Mouse (Mus musculus): ENCODE results near the gene Gdf15.

Gene Gdf15

DNA sequence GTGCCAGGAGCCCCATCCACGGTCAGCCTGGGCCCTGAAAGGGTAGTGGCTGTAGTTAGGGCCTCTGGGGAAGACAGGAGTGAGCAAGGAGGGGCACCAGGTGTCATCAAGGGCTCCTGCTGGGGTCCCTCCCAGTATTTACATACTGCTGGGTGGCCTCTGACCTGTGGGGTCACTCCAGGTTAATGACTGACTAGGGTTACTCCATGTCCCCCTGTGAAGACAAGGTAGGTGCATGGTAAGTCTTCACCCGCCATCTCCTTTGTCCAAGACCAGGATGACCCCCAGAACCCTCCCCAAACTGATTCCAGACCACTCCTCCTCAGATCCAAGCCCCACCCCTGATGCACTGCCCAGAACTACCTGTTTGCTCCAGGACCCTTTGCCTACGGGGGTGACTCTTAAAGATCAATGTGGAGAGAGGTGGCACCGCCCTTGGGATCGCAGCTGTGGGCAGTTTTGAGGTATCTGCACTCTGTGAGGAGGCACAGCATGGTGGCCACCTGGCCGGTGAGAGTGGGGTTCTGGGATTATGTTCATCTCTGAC lies at the start of gene Gdf15:
TSS of gene Gdf15 (minus strand) at position 111 of the 547 bp plus-strand sequence.
- no peak for DNase-seq

DNA sequence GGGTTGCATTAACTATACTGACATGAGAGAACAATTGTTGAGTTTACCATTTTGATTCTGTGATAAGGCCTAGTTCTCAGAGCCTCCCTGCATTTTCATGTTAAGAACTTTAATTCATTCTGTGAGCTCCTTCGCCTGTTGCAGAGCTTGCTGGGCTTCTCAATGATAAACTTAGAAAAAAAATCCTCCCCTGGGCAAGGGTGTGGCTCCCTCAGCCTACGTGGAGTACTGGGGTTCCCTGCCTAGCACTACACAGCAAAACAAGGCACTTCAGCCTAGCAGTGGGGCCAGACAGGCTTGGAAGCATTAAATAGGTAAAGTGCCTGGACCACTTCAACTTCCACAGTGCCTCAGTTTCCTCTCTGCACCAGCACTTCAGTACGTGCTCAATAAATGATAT lies 49.2 kb upstream of the Gdf15 start:
- no peak for DNase-seq

DNA sequence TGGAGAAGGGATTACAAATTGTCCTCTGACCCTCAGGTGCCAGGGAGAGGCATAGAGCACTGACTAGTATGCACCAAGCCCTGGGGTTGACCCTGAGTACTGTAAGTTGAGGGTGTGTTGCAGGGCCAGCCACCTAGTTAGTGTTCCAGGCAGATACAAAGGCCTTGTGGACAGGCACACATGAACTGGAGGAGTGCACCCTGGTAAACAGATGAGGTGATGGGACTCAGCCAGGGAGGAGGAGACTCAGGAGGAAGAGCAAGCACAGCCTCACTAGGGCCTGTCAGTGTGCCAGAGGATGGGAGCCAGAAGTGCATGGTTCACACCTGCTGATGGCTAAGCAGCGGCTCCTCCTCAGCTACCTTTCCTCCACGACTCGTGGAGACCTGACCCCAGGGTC lies 47.8 kb upstream of the Gdf15 start:
- DNase-seq = no peak

DNA sequence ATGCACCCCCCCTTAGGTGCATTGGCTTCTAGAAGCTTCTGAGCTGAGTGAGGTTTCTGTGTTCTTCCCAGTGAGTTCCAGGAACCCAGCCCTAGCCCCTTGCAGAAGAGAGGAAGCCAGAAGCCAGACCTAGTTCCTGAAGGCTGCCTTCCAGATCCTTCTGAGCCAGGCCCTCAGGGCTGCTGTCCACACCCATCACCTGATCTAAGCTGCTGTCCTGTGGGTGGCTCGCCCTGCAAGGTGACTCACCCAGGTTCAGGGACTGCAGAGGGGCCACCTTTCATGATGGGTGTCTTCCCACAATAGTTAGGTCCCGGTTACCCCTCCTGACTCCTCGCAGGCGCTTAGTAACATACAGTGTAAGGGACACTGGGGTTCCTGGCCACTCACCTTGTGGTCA lies 47.1 kb upstream of the Gdf15 start:
- no peak for DNase-seq

DNA sequence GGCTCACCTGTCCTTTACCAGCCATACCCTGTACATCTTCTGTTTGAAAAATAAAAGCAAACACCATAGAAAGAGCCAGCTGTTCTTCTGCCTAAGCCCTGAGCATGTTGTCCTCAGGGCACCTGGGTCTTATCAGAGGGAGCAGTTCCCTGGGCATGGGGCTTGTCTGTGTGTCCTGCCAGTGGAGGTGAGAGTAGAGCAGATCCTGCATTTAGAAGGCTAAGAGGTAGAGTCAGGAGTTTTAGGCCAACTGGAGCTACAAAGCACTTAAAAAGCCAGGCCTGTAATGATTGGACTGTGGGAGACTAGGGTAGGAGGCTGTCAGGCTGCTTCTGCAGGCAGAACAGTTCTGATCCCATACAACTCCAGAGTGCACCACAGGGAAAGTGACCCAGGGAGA lies 46.4 kb upstream of the Gdf15 start:
- no peak for DNase-seq

DNA sequence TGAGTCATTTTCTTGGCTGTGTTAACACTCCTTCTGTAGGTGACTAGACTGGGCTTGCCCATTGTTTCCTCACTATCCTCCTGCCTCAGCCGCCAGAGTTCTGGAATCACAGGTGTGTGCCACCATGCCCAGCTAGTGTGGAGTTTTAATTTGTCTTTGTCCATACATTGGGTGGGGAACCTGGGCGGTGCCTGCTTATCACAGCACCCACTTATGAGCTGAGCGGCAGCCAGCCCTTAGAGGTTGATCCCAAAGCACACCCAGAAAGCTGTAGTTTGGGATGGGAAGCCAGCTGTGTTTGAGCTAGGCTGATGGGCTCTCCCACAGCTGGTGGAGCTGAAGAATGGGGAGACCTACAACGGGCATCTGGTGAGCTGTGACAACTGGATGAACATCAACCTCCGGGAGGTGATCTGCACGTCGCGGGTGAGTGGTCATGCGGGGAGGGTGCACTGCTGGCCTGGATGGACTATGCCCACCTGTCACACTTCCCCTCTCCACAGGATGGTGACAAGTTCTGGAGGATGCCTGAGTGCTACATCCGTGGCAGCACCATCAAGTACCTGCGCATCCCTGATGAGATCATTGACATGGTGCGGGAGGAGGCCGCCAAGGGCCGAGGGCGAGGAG lies 45.3 kb upstream of the Gdf15 start:
- no peak for DNase-seq

DNA sequence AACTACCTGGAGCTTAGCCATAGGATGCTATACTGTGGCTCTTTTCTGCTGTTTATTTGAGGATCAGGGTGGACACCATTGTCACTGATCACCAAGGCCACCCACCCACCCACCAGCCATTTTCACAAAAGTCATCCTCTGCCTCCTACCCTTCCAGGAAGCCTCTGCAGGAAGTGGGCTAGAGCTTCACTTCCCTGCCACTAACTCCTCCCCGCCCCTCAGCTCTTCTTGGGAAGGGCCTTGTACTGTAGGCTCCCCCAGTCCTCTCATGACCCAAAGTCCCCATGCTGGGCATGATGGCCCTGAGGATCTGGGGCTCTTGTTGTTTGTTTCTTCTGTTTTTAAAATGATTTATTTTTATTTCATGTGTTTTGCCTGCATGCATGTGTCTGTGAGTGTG lies 43.1 kb upstream of the Gdf15 start:
- DNase-seq = peak; percentile 71

DNA sequence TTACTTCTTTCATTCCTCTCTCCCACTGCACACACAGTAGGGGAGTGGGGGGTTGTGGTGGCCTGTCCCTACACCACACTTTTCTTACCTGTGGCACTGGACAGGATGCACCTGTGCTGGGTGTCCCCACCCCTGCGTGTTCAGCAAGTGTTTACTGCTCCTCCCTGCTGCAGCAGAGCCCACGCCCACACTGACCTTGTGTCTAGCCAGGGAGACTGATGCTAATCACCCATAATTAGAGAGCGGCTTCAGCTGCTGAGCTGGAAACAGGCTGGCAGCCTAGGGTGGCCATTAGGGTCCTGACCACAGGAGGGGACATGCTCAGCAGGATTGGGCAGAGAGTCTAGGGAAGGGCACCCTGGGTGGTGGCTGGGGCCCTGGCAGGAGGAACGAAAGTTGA lies 42.5 kb upstream of the Gdf15 start:
- DNase-seq = no peak

DNA sequence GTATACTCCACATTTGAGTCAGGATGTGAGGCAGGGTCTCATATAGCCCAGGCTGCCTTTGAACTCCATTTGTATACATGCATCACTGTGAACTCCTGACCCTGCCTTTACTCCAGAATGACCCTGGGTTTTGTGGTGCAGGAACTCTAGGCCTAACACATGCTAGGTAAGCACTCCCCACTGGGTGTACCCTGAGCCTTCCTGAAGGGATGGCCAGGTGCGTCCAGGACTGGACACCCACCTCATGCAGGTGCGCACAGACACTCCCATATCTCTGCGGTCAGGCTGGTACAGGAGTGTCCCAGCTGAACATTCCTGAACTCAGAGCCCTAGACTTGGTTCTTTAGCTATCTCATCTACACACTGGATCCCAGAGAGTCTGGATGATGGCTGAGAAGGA lies 41.9 kb upstream of the Gdf15 start:
- no peak for DNase-seq

DNA sequence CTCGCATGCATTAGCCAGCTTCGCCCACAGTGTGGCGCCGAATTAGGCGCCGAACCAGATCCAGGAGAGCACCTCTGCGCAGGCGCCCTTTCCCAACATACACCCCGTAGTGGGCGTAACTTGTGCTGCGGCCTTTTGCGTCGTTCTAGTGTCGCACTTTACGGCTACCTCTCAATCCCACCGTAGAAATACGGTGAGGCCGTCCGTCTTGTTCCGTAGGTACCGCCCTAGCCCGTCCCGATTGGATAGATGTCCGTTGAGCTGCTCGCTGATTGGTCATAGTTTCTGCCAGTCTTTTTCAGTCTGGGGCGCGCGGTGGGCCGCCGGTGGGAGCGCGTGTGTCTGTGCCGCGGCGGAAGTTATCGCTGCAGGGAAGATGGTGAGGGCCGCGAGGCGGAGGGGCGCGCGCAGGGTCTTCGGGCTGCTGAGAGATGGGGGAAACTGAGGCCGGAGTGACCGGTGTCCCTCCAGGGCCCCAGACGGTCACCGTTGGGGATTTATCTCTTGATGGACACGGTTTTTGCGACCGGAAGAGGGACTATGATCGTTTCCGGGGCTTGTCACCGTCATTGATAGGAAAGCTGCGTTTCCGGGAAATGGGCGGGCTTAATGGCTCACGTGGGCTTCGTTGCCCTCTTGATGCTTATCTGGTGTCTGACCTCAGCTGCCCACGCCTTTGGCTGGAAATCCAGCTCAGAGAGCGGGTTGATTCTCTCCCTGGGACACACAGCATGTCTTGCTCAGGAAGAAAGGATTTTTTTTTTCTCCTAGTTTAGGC lies 41.0 kb upstream of the Gdf15 start, which contains the start of gene Lsm4:
TSS of gene Lsm4 (plus strand) at position 170 of the 778 bp plus-strand sequence.
- DNase-seq = peak; percentile 96

DNA sequence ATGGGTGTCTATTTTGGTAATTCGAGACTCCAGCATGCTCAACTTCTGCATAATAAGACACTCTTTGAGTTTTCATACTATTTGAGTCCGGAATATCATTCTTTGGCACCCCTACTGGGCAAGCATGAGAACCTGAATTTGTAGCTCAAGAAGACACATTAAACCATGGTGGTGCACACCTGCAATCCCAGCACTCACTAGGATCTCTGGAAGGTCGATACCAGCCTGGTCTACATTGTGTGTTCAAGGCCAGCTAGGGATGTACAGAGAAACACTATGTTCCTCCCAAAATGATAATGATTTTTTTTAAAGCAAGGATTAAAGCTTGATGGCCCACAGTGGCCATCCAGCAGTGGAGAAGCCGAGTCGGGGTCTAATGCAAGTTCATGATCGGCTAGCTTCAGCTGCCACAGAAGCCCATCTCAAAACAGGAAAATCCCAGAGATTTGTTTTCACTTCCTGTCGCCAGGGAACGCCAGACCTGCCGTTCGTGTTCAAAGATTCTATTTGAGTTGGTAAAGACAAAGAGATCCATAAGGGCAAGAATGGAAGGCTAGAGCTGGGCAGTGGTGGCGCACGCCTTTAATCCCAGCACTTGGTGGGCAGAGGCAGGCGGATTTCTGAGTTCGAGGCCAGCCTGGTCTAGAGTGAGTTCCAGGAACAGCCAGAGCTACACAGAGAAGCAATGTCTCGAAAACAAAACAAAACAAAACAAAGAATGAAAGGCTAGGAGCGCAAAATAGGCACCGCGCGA lies 40.2 kb upstream of the Gdf15 start:
- DNase-seq = no peak

DNA sequence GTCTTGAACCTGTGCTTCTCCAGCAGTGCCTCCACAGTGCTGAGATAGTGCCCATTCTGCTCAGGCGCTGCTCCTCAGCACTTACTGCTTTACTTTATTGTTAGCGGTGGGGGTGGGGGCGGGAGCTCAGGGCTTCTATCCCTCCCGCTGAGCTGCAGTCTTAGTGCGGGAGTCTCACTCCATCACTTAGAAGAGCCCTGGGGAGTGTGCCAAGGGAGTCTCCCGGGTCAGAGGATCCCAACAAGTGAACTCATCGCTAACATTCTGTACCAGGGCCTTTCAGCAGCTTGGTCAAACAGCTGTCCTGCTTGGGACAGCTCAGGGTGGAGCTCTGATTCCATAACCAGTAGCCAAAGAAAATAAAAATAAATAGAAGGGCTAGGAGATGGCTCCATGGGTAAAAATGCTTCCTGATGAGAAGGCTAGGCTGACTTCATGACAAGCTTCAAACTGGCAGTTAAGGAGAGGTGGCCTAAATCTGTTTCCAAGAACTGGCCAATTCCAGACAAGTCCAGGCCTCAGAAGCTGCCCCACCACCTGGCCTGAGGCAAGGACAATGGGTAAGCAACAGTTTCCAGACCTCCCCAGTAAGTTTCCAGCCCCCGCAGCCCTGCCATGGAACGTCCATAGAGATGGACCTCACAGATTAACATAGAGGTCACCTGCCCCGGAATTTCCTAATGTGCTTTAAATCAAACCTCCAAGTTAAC lies 39.5 kb upstream of the Gdf15 start:
- DNase-seq = no peak

DNA sequence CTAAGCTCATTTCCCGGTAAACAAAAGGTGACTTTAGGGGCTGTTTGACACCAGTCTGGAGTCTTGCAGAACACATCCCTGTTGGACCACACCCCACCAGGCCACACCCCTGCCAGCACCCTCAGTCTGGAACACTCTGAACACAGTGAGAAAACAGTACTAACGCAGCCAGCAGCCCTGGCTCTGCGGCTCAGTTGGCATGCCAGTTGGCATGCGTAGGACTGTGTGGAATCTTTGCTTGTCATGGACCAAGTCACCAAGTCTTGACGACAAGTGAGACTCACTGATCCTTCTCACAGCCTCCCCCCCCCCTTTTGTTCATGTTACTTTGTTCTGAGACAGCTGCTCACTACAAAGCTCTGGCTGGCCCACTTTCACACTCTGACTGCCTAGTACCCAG lies 34.8 kb upstream of the Gdf15 start:
- DNase-seq = peak; percentile 57

DNA sequence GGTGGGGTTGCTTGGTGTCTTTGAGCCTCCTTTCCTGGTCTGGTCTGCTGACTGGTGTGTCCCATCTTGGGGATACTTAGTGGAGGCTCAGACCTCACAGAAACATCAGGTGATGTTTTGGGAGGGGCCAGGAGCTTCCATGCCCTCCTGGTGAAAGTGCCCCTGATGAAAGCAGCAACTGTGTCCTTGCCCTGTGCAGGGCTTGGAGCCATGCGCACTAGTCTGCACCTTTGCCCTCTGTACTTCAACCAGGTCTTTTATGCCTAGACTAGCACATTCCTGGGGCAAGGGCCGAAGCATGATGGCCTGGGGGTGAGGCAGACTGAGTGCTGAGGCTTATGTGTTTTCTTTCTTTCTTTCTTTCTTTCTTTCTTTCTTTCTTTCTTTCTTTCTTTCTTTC lies 33.3 kb upstream of the Gdf15 start:
- DNase-seq = no peak

DNA sequence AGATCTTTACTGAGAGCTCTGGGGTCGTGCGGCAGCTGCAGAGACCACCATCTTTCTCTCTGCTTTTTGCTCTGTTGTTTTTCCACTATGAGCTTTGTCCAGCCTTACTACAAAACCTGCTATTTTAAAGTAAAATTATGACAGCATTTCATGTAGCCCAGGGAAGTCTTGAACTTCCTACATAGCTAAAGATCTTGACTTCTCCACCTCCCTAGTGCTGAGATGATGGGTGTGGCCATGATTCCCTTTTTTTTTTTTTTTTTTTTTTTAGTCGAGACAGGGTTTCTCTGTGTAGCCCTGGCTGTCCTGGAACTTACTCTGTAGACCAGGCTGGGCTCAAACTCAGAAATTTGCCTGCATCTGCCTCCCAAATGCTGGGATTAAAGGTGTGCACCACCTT lies 32.4 kb upstream of the Gdf15 start:
- DNase-seq = no peak

DNA sequence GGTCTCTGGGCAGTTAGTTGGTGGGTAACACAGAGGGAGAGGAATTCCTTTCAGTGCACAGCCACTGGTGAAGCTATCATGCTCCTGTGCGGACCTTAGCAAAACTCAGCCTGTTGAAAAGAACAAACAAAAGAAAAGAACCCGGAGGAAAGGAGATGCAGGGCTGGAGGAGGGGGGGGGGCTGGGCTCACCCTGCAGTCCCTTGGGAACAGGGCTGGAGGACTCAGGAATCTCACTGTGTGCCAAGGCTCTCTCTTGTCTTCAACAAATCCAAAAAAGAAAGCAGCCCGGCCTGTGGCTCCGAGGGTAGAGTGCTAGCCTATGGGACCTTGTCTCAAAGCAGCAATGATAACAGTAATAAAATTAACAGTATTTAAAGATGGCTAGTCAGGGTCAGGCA lies 31.4 kb upstream of the Gdf15 start:
- no peak for DNase-seq

DNA sequence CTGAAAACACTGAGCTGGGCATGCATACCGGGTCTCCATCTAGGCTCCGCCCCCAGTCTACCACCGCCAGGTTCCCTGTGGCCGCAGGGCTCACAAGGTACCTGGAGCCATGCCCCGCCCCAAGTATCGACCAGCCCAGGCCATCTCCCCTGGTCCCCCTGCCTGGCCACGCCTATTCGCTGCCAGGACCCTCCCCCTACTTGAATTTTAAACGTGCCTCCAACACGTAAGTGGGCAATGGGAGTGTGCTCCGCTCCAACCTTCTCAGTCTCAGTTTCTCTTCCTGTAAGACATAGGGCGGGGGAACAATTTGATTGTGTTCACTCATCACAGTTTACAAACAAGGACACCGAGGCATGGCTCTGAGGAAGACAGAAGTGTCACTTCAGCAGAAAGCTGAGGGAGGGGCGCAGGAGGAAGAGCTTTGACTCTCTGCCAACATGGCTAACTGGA lies 28.0 kb upstream of the Gdf15 start, which contains the start of gene Pgpep1:
TSS of gene Pgpep1 (minus strand) at position 116 of the 453 bp plus-strand sequence.
- peak; percentile 63 for DNase-seq

DNA sequence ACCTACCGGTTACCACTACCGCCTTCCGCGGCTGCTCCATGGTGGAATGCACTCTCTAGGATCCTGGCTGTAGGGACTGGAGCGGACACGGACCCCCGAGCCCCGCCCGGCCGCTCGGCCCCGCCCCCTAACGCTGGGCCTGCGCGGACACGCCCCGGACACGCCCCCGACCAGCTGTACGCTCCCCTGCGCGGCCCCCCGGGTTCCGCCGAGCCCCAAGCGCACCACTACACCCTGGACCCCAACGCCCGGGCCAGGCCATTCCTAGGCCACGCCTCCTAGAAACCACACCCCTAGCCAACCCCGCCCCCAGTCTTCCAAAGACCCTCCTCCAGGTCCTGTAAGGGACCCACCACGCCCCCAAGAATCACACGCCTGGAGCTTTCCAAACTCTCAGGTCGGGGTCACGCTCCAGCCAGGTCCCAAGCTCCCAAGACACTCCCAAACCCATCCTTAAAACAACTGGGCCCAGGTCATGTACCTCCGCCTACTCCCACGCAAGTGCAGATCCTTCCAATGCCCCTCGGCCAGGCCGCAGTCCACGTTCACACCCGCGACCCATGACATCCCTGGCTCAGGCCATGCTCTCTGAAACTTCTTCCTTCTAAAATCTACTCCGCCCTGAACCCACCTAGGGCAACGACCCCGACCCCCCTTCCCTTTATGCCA lies 27.5 kb upstream of the Gdf15 start:
- DNase-seq = peak; percentile 96

DNA sequence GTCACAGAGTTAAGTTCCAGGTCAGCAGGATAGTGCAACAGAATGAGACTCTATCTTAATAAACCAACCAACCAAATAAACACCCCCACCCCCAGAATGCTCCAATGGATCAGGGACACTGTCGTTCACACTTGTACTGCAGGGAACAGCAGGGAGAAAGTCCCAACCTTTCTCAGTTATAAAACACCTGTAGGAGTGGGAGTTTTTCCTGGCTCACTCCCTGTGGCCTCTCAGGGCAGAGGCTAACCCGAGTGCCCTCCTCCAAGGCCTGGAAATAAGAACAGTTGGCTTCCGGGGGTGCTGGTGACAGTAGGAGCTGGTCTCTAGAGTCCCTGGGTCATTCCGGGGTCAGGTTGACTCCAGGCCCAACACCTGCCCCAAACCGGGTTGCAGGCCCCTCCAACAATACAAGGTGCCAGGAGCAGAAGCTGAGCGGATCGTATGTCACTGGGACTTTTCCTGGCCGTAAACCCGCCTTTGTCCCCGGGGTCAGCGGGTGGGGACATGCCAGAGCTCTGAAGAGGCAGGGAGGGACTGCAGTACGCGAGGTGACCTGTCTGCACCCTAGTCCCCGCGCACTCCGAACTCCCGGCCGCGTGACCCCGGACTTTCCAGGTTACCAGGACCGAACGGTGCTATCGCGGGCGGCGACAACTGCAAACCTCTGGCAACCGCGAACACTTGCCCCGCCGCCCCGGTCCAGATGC lies 26.8 kb upstream of the Gdf15 start:
- DNase-seq = peak; percentile 8

DNA sequence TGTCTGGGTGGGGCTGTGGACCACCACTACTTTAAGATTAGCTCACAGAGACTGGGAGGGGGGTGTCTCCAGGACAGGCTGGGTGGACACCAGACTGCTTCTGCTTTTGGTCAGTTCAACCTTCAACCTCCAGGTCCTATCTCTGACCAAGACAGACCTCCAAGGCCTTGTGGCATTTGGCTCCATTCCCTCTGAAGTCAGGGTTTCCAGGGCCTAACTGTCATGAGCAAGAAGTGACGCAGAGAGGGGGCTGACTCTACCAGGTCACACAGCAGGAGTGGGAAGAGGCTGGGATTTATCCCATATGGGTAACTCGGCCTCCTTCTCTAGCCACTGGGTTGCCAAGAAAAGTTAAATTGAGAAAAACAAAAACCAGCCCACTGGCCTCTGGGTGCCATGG lies 25.5 kb upstream of the Gdf15 start:
- no peak for DNase-seq

DNA sequence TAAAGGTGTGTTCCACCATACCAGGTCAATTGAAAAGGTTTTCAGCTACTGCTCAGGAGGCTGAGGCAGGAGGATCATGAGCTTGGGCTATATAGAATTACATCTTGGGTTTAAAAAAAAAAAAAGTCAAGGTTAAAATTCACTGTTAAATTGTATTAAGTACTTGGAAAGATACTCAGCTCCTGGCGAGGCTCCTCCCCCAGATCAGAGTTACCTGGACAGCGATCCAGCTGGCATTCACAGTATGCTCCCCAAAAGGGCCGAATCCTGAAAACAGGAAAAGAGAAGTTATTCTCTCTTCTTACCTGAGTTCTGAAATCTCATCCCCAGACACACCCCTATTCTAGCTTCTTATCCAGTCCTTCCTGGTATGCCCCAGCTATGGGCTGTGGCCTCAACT lies 25.0 kb upstream of the Gdf15 start:
- no peak for DNase-seq

All from thymus, postnatal 4 days (tissue).